In the genomic region with DNA sequence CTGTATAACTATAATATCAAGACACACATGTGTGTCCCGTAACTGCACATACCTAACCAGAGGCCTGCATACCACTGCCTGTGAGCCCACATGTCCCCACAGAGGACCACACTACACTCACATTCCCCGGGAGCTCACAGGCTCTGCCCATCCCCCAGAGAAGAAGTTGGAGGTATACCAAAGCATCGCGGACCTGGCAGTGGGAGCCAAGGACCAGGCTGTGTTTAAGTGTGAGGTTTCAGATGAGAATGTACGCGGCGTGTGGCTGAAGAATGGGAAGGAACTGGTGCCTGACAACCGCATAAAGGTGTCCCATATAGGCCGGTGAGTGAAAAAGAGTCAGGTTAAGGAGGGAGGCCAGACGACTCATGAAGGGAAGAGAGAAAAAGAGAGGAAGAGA, we compare ENCODE assay signal across 28 mouse cellular contexts. TPM values are rescaled to one million over a fixed set of nuclear protein-coding genes. Genes with fewer than 3 reads are reported as not detected.
DNase-seq lines count a peak whose midpoint lies in the region; ATAC-seq and TF ChIP-seq lines count a peak whose summit lies in the region.
"Had no signal": no experiment of that assay in that cellular context is flagged by ENCODE, and none has a peak within 500 bp of the region (broad histone marks: within the 10 kb centered on the region; RNA-seq: fewer than 3 reads in every experiment).

No protein-coding gene starts in this region.

- WGBS in heart, embryonic 14.5 days = 71% methylated on average over 10 of the region's 10 CpGs
- WGBS in heart, postnatal 0 days = 52% methylated on average over 10 of the region's 10 CpGs
- WGBS in heart, embryonic 10.5 days = 80% methylated on average over 10 of the region's 10 CpGs

- no peak for TF ChIP-seq CTCF in heart, postnatal 0 days (IDR thresholded peaks at IDR 0.05; ENCODE audit: low read depth)

- ATAC-seq in heart, embryonic 14.5 days (ENCODE audit: insufficient number of reproducible peaks, insufficient read depth, low FRiP score, low read depth) = no peak
- 0 out of 2 replicates have a peak, but pooled peaks have one; percentile 5 for ATAC-seq in heart, postnatal 0 days (ENCODE audit: insufficient read depth, low read depth)
- ATAC-seq: CD4-positive, CD25-positive, alpha-beta regulatory T cell, adult 4 months; forebrain, embryonic 15.5 days; intestine, postnatal 0 days had no signal

- peak; percentile 59 to 67 for DNase-seq in cerebellum, postnatal 10 days
- no peak for DNase-seq in cerebellum, postnatal 4 days (ENCODE audit: low spot score in 2 of 2)
- peak; percentile 82 for DNase-seq in heart, adult 11 months
- no peak for DNase-seq in heart, postnatal 4 days
- no peak for DNase-seq in heart, adult 9 months (ENCODE audit: low spot score in 2 of 2)
- no peak for DNase-seq in heart, postnatal 0 days (ENCODE audit: low spot score)
- no peak for DNase-seq in heart, embryonic 10.5 days (ENCODE audit: low spot score)
- DNase-seq: adrenal gland, adult 2 months; adrenal gland, postnatal 14 days; cerebellum, adult 11 months; embryo, embryonic 11 days; gastrocnemius, postnatal 25 days; kidney, adult 2 months had no signal

- H3K4me3 ChIP-seq in heart, embryonic 14.5 days (ENCODE audit: control insufficient read depth in 1 of 2, insufficient read depth in 1 of 2, low read depth in 1 of 2, low read length in 2 of 2) = no peak overlapping the region
- no peak overlapping the region for H3K4me3 ChIP-seq in heart, postnatal 0 days (ENCODE audit: low read depth, low read length)
- no peak overlapping the region for H3K4me3 ChIP-seq in heart, embryonic 10.5 days
- H3K4me3 ChIP-seq: embryonic facial prominence, embryonic 10.5 days; embryonic facial prominence, embryonic 13.5 days; erythroblast, embryonic 14.5 days; forebrain, embryonic 12.5 days; forebrain, embryonic 15.5 days; heart, adult 2 months; hindbrain, embryonic 12.5 days; hindbrain, embryonic 15.5 days had no signal

- no peaks in the 10 kb centered on the region for H3K9me3 ChIP-seq in heart, embryonic 14.5 days (ENCODE audit: control insufficient read depth, low read length)
- no peaks in the 10 kb centered on the region for H3K9me3 ChIP-seq in heart, postnatal 0 days (replicated peaks; ENCODE audit: control insufficient read depth, low read length)
- H3K9me3 ChIP-seq in heart, embryonic 10.5 days = no peaks in the 10 kb centered on the region
- H3K9me3 ChIP-seq: embryonic facial prominence, embryonic 10.5 days; embryonic facial prominence, embryonic 13.5 days; forebrain, embryonic 12.5 days; forebrain, embryonic 15.5 days; hindbrain, embryonic 12.5 days; hindbrain, embryonic 15.5 days had no signal

- H3K27me3 ChIP-seq in heart, embryonic 14.5 days (ENCODE audit: control insufficient read depth, insufficient read depth, low read length) = no peaks in the 10 kb centered on the region
- no peaks in the 10 kb centered on the region for H3K27me3 ChIP-seq in heart, postnatal 0 days (ENCODE audit: control insufficient read depth, insufficient read depth, low read length)
- H3K27me3 ChIP-seq in heart, embryonic 10.5 days (ENCODE audit: insufficient read depth, poor library complexity, severe bottlenecking) = no peaks in the 10 kb centered on the region
- H3K27me3 ChIP-seq: embryonic facial prominence, embryonic 13.5 days; forebrain, embryonic 12.5 days; forebrain, embryonic 15.5 days; hindbrain, embryonic 15.5 days had no signal

- peaks cover 19 to 51% of the 10 kb centered on the region in 2 experiments; a peak in 3 of 4 replicates for H3K4me1 ChIP-seq in heart, embryonic 14.5 days (ENCODE audit: control insufficient read depth in 2 of 2, insufficient read depth in 2 of 2, low read length in 2 of 2)
- peaks cover 28% of the 10 kb centered on the region for H3K4me1 ChIP-seq in heart, postnatal 0 days (ENCODE audit: control insufficient read depth, insufficient read depth)
- H3K4me1 ChIP-seq in heart, embryonic 10.5 days = peaks cover 47% of the 10 kb centered on the region
- H3K4me1 ChIP-seq: embryonic facial prominence, embryonic 10.5 days; embryonic facial prominence, embryonic 13.5 days; forebrain, embryonic 12.5 days; forebrain, embryonic 15.5 days; hindbrain, embryonic 12.5 days; hindbrain, embryonic 15.5 days had no signal

- peak overlapping the region; percentile 91 for H3K4me2 ChIP-seq in heart, embryonic 14.5 days (ENCODE audit: low read length)
- peak overlapping the region; percentile 79; the same call in 1 of the 2 replicates for H3K4me2 ChIP-seq in heart, postnatal 0 days (ENCODE audit: low read depth, low read length)
- H3K4me2 ChIP-seq: embryonic facial prominence, embryonic 13.5 days; forebrain, embryonic 12.5 days; forebrain, embryonic 15.5 days; hindbrain, embryonic 12.5 days; hindbrain, embryonic 15.5 days had no signal

- H3K27ac ChIP-seq in heart, embryonic 14.5 days (replicated peaks in 1 of 2; ENCODE audit: control insufficient read depth in 1 of 2, insufficient read depth in 1 of 2, low read depth in 2 of 2, low read length in 2 of 2) = 0 out of 4 replicates have a peak overlapping the region, but pooled peaks of 1 of the 2 experiments have one; percentile 11
- peak overlapping the region; percentile 22; the same call in 1 of the 2 replicates for H3K27ac ChIP-seq in heart, postnatal 0 days (ENCODE audit: low read depth)
- no peak overlapping the region for H3K27ac ChIP-seq in heart, embryonic 10.5 days
- H3K27ac ChIP-seq: embryonic facial prominence, embryonic 10.5 days; embryonic facial prominence, embryonic 13.5 days; forebrain, embryonic 12.5 days; forebrain, embryonic 15.5 days; heart, adult 2 months; hindbrain, embryonic 12.5 days; hindbrain, embryonic 15.5 days; kidney, postnatal 0 days had no signal

- peaks cover 100% of the 10 kb centered on the region for H3K36me3 ChIP-seq in heart, embryonic 14.5 days (ENCODE audit: control insufficient read depth, insufficient read depth, low read length)
- peaks cover 95% of the 10 kb centered on the region for H3K36me3 ChIP-seq in heart, postnatal 0 days (replicated peaks; ENCODE audit: control insufficient read depth, insufficient read depth, low read length)
- H3K36me3 ChIP-seq in heart, embryonic 10.5 days = peaks cover 100% of the 10 kb centered on the region
- H3K36me3 ChIP-seq: embryonic facial prominence, embryonic 10.5 days; embryonic facial prominence, embryonic 13.5 days; forebrain, embryonic 12.5 days; forebrain, embryonic 15.5 days; hindbrain, embryonic 12.5 days; hindbrain, embryonic 15.5 days had no signal

- peak overlapping the region; percentile 96; the same call in 1 of the 2 replicates for H3K9ac ChIP-seq in heart, embryonic 14.5 days (ENCODE audit: low read length)
- H3K9ac ChIP-seq in heart, postnatal 0 days (replicated peaks; ENCODE audit: low read depth, low read length) = no peak overlapping the region
- H3K9ac ChIP-seq: embryonic facial prominence, embryonic 13.5 days; forebrain, embryonic 12.5 days; forebrain, embryonic 15.5 days; hindbrain, embryonic 12.5 days; hindbrain, embryonic 15.5 days had no signal

- TF ChIP-seq EP300 in heart, postnatal 0 days (IDR thresholded peaks at IDR 0.05; ENCODE audit: low read depth) = no peak

RNA-seq across cellular contexts. Expression of gene Mybpc3, which starts 7.2 kb away (rescaled TPM):
- 1,000 to 10,000 TPM; 1,781 to 1,857 TPM for total RNA-seq in heart, postnatal 4 days (2021)
- 789 and 806 TPM in 2 replicates for polyA plus RNA-seq in heart, embryonic 14.5 days (2014; fragmentation: Nextera tagmentation; extraction: Ambion mirVana)
- total RNA-seq in heart, postnatal 0 days (2014; rRNA removed; ENCODE audit: low replicate concordance) = 2,256 and 2,313 TPM in 2 replicates
- 1,065 and 1,207 TPM in 2 replicates for polyA plus RNA-seq in heart, postnatal 0 days (2015; fragmentation: Nextera tagmentation; extraction: Ambion mirVana)
- polyA plus RNA-seq in heart, embryonic 10.5 days (2016; fragmentation: Nextera tagmentation; extraction: Ambion mirVana) = 450 and 1,030 TPM in 2 replicates
- total RNA-seq: adrenal gland, postnatal 14 days; gastrocnemius, postnatal 25 days had no signal
- polyA plus RNA-seq: adrenal gland, adult 2 months; C2C12; CD4-positive, CD25-positive, alpha-beta regulatory T cell, adult 4 months; erythroblast, embryonic 14.5 days; forebrain, embryonic 15.5 days; hindbrain, embryonic 15.5 days; intestine, embryonic 14.5 days; intestine, postnatal 0 days; kidney, embryonic 14.5 days had no signal

RNA-seq across cellular contexts. Expression of gene Spi1, which starts 42.9 kb away (rescaled TPM):
- 1 to 10 TPM; 2.7 to 3.5 TPM for total RNA-seq in heart, postnatal 4 days (2021)
- polyA plus RNA-seq in heart, embryonic 14.5 days (2014; fragmentation: Nextera tagmentation; extraction: Ambion mirVana) = 4.8 and 5.1 TPM in 2 replicates
- total RNA-seq in heart, postnatal 0 days (2014; rRNA removed; ENCODE audit: low replicate concordance) = 2.5 and 21.3 TPM in 2 replicates
- polyA plus RNA-seq in heart, postnatal 0 days (2015; fragmentation: Nextera tagmentation; extraction: Ambion mirVana) = 3.1 and 3.2 TPM in 2 replicates
- polyA plus RNA-seq in heart, embryonic 10.5 days (2016; fragmentation: Nextera tagmentation; extraction: Ambion mirVana) = 0.99 and 4.1 TPM in 2 replicates
- polyA plus RNA-seq: C2C12 had no signal

RNA-seq across cellular contexts. Expression of gene Slc39a13, which starts 54.9 kb away (rescaled TPM):
- total RNA-seq in heart, postnatal 4 days (2021) = 10 to 100 TPM; 32.6 to 36.8 TPM
- 50.6 and 52.0 TPM in 2 replicates for polyA plus RNA-seq in heart, embryonic 14.5 days (2014; fragmentation: Nextera tagmentation; extraction: Ambion mirVana)
- total RNA-seq in heart, postnatal 0 days (2014; rRNA removed; ENCODE audit: low replicate concordance) = 67.0 and 105 TPM in 2 replicates
- polyA plus RNA-seq in heart, postnatal 0 days (2015; fragmentation: Nextera tagmentation; extraction: Ambion mirVana) = 37.9 and 40.8 TPM in 2 replicates
- polyA plus RNA-seq in heart, embryonic 10.5 days (2016; fragmentation: Nextera tagmentation; extraction: Ambion mirVana) = 32.6 and 37.5 TPM in 2 replicates

RNA-seq across cellular contexts. Expression of gene Madd, which starts 58.5 kb away (rescaled TPM):
- 1 to 10 TPM; 5.2 to 5.5 TPM for total RNA-seq in heart, postnatal 4 days (2021)
- polyA plus RNA-seq in heart, embryonic 14.5 days (2014; fragmentation: Nextera tagmentation; extraction: Ambion mirVana) = 5.2 and 5.3 TPM in 2 replicates
- 2.1 and 4.3 TPM in 2 replicates for total RNA-seq in heart, postnatal 0 days (2014; rRNA removed; ENCODE audit: low replicate concordance)
- 2.4 TPM in 2 replicates for polyA plus RNA-seq in heart, postnatal 0 days (2015; fragmentation: Nextera tagmentation; extraction: Ambion mirVana)
- 6.8 and 7.7 TPM in 2 replicates for polyA plus RNA-seq in heart, embryonic 10.5 days (2016; fragmentation: Nextera tagmentation; extraction: Ambion mirVana)

Comparison
In these comparisons a context has a peak if more than half of its experiments do, and no peak if none do; other contexts are left out.
1. DNase-seq: peak in cerebellum, postnatal 10 days (2 of 2) and heart, adult 11 months (single experiment); none in cerebellum, postnatal 4 days (0 of 2), heart, postnatal 4 days (single experiment), heart, adult 9 months (0 of 2), heart, postnatal 0 days (single experiment) and heart, embryonic 10.5 days (single experiment).